Mouse (Mus musculus): ENCODE data around the gene Tra2a. TPM values are rescaled to one million over a fixed set of nuclear protein-coding genes. Genes with fewer than 3 reads are reported as not detected.

The Tra2a gene
- total and polyA plus RNA-seq, 3 experiments = 85.2 to 108 TPM; not detected in 1

- Histone ChIP-seq H3K27ac (ENCODE audit: control insufficient read depth, low read depth, low read length) (no peak overlapping the region), H3K9me3 (replicated peaks; ENCODE audit: insufficient read depth, low read length) (no peaks in the 10 kb centered on the region), H3K4me3 (ENCODE audit: control insufficient read depth in 1 of 2, insufficient read depth in 1 of 2, low read depth in 2 of 2, low read length in 2 of 2) (no peak overlapping the region), H3K4me1 (ENCODE audit: control insufficient read depth in 1 of 2, insufficient read depth in 2 of 2, low read length in 2 of 2) (no peaks in the 10 kb centered on the region), H3K9ac (ENCODE audit: control insufficient read depth, low read depth, low read length, poor library complexity, severe bottlenecking) (no peak overlapping the region), H3K36me3 (ENCODE audit: control insufficient read depth in 1 of 2, insufficient read depth in 2 of 2, low read length in 2 of 2) (no peaks in the 10 kb centered on the region), H3K27me3 (ENCODE audit: control insufficient read depth in 1 of 2, insufficient read depth in 2 of 2, low read length in 2 of 2) (peaks cover 4 to 5% of the 10 kb centered on the region in 2 experiments), H3K79me2 (ENCODE audit: control insufficient read depth, insufficient read depth, low read length, poor library complexity) (no peaks in the 10 kb centered on the region)
- no peak for DNase-seq (ENCODE audit: low read depth, low spot score)
- TF ChIP-seq ZKSCAN1 (IDR thresholded peaks at IDR 0.05; ENCODE audit: low read depth, low read length) (no peak), MAFK (IDR thresholded peaks at IDR 0.05; ENCODE audit: borderline replicate concordance, low read depth, low read length) (no peak), E2F4 (IDR thresholded peaks at IDR 0.05; ENCODE audit: borderline replicate concordance, low read depth, low read length) (no peak)
Measured at GRCm38 (mm10) chr6:49216811-49217542, 46.9 kb downstream of the Tra2a start.

- DNase-seq (ENCODE audit: low read depth, low spot score) = no peak
- H3K4me1 ChIP-seq (ENCODE audit: control insufficient read depth in 1 of 2, insufficient read depth in 2 of 2, low read length in 2 of 2) = no peaks in the 10 kb centered on the region
- no peaks in the 10 kb centered on the region for H3K36me3 ChIP-seq (ENCODE audit: control insufficient read depth in 1 of 2, insufficient read depth in 2 of 2, low read length in 2 of 2)
- H3K9me3 ChIP-seq (replicated peaks; ENCODE audit: insufficient read depth, low read length) = no peaks in the 10 kb centered on the region
- H3K79me2 ChIP-seq (ENCODE audit: control insufficient read depth, insufficient read depth, low read length, poor library complexity) = no peaks in the 10 kb centered on the region
- no peak for TF ChIP-seq ELF1 (IDR thresholded peaks at IDR 0.05; ENCODE audit: low read depth, low read length)
- TF ChIP-seq MEF2A (IDR thresholded peaks at IDR 0.05; ENCODE audit: extremely low read depth, insufficient replicate concordance, low read depth, low read length, poor library complexity, severe bottlenecking) = no peak
- no peak for TF ChIP-seq POLR2AphosphoS5 (IDR thresholded peaks at IDR 0.05; ENCODE audit: borderline replicate concordance, low read depth, low read length)
- no peak for TF ChIP-seq USF2 (IDR thresholded peaks at IDR 0.05; ENCODE audit: borderline replicate concordance in 1 of 2, insufficient read depth in 1 of 2, low read depth in 1 of 2, low read length in 2 of 2)
- TF ChIP-seq KAT2A (conservative IDR thresholded peaks at IDR 0.05; ENCODE audit: low read depth, low read length) = no peak
- TF ChIP-seq GABPA (IDR thresholded peaks at IDR 0.05; ENCODE audit: low read depth, low read length) = no peak
- no peak for TF ChIP-seq JUND (IDR thresholded peaks at IDR 0.05; ENCODE audit: low read depth, low read length)
- TF ChIP-seq MXI1 (IDR thresholded peaks at IDR 0.05; ENCODE audit: low read depth, low read length) = no peak
- no peak for TF ChIP-seq SIN3A (IDR thresholded peaks at IDR 0.05; ENCODE audit: low read length)
- TF ChIP-seq GATA1 (IDR thresholded peaks at IDR 0.05; ENCODE audit: low read depth, low read length) = no peak
- no peak for TF ChIP-seq EP300 (IDR thresholded peaks at IDR 0.05; ENCODE audit: low read depth in 1 of 2, low read length in 2 of 2)
- TF ChIP-seq ETS1 (IDR thresholded peaks at IDR 0.05; ENCODE audit: low read depth, low read length) = no peak
- TF ChIP-seq ZC3H11A (IDR thresholded peaks at IDR 0.05; ENCODE audit: low read depth, low read length) = no peak
- TF ChIP-seq MAX (IDR thresholded peaks at IDR 0.05; ENCODE audit: low read length) = no peak
- no peak for TF ChIP-seq ZNF384 (IDR thresholded peaks at IDR 0.05; ENCODE audit: low read depth, low read length)
- TF ChIP-seq POLR2AphosphoS2 (IDR thresholded peaks at IDR 0.05; ENCODE audit: low read length) = no peak
- TF ChIP-seq UBTF (IDR thresholded peaks at IDR 0.05; ENCODE audit: borderline replicate concordance, insufficient read depth, low read depth, low read length) = no peak
- no peak overlapping the region for H3K27ac ChIP-seq (ENCODE audit: control insufficient read depth, low read depth, low read length)
- peaks cover 0 to 1% of the 10 kb centered on the region in 2 experiments; a peak in 2 of 4 replicates for H3K27me3 ChIP-seq (ENCODE audit: control insufficient read depth in 1 of 2, insufficient read depth in 2 of 2, low read length in 2 of 2)
- H3K4me3 ChIP-seq (ENCODE audit: control insufficient read depth in 1 of 2, insufficient read depth in 1 of 2, low read depth in 2 of 2, low read length in 2 of 2) = no peak overlapping the region
- H3K9ac ChIP-seq (ENCODE audit: control insufficient read depth, low read depth, low read length, poor library complexity, severe bottlenecking) = no peak overlapping the region
Measured at GRCm38 (mm10) chr6:49215748-49216585, 47.9 kb downstream of the Tra2a start.
